Mouse (Mus musculus) embryonic facial prominence, embryonic 11.5 days (tissue): ENCODE results near the gene Gm42906. TPM values are rescaled to one million over a fixed set of nuclear protein-coding genes. Genes with fewer than 3 reads are reported as not detected.

Experiments used
- ATAC-seq: fragments of 200-750 bp; cut with Nextera tagmentation; replicated peaks from 2 replicates; pipeline ENCODE4 v1.8.0; 2017; ENCODE audit warnings: low read depth; ENCODE audit not compliant: insufficient number of reproducible peaks, low FRiP score, low TSS enrichment
- DNase-seq: peaks from one replicate; pipeline ENCODE4 v3.0.0-alpha.2; 2015; ENCODE audit warnings: low spot score
- H3K27ac ChIP-seq: fragments of 300-500 bp; sonication (generic); replicated peaks from 2 replicates; pipeline ENCODE4 v1.5.1; 2014; ENCODE audit warnings: mild to moderate bottlenecking, low read depth, low read length, control low read depth
- H3K27me3 ChIP-seq: fragments of 300-500 bp; sonication (generic); 2 replicates; pipeline ENCODE4 v1.6.1; 2014; ENCODE audit warnings: mild to moderate bottlenecking, low read length, moderate library complexity, mixed read lengths; ENCODE audit not compliant: control insufficient read depth, insufficient read depth
- H3K36me3 ChIP-seq: fragments of 300-500 bp; sonication (generic); replicated peaks from 2 replicates; pipeline ENCODE4 v1.6.1; 2014; ENCODE audit warnings: low read depth, mild to moderate bottlenecking, low read length, moderate library complexity, mixed read lengths; ENCODE audit not compliant: control insufficient read depth, insufficient read depth
- H3K4me1 ChIP-seq: fragments of 300-500 bp; sonication (generic); 2 replicates; pipeline ENCODE4 v1.6.1; 2014; ENCODE audit warnings: low read length, mixed read lengths; ENCODE audit not compliant: control insufficient read depth, insufficient read depth
- H3K4me2 ChIP-seq: fragments of 300-500 bp; sonication (generic); 2 replicates; pipeline ENCODE4 v1.6.1; 2014; ENCODE audit warnings: low read depth, mild to moderate bottlenecking, control low read depth, low read length, moderate library complexity
- H3K4me3 ChIP-seq: fragments of 300-500 bp; sonication (generic); 2 replicates; pipeline ENCODE4 v1.5.1; 2014; ENCODE audit warnings: low read depth, low read length, control low read depth
- H3K9ac ChIP-seq: fragments of 300-500 bp; sonication (generic); replicated peaks from 2 replicates; pipeline ENCODE4 v1.6.1; 2014; ENCODE audit warnings: mild to moderate bottlenecking, control low read depth, low read length
- H3K9me3 ChIP-seq: fragments of 300-500 bp; sonication (generic); replicated peaks from 2 replicates; pipeline ENCODE4 v1.6.1; 2016; ENCODE audit warnings: mild to moderate bottlenecking, low read length, inconsistent platforms, mixed read lengths; ENCODE audit not compliant: control insufficient read depth
- WGBS: fragments of 180-500 bp; shearing (Covaris S2); extraction: QIAGEN DNeasy Blood & Tissue Kit; methylation state at CpG from one replicate; pipeline ENCODE4 v1.1.7; 2014; 5-methylcytosine and 5-hydroxymethylcytosine counted together
- polyA plus RNA-seq: library from polyadenylated mRNA; unstranded; fragments of >200 nt; fragmentation: Nextera tagmentation; extraction: Ambion mirVana; gene quantifications from 2 replicates; pipeline ENCODE4 v1.2.1, GENCODE M21; 2014

The Gm42906 gene
- polyA plus RNA-seq, 1 experiment from 2014 or later = not detected

- 26% methylated on average over 6 of the region's 6 CpGs for WGBS
- Histone ChIP-seq H3K36me3 (no peaks in the 10 kb centered on the region), H3K4me3 (no peak overlapping the region), H3K9me3 (no peaks in the 10 kb centered on the region), H3K4me2 (no peak overlapping the region), H3K4me1 (no peaks in the 10 kb centered on the region), H3K9ac (no peak overlapping the region), H3K27me3 (no peaks in the 10 kb centered on the region), H3K27ac (no peak overlapping the region)
- DNase-seq (peak; percentile 76), ATAC-seq (peak; percentile 75)
These were observed 357.1 kb downstream of the Gm42906 start for GRCm38 (mm10) chr5:151070896-151071295.

- H3K27me3 ChIP-seq = no peaks in the 10 kb centered on the region
- 79% methylated on average over 2 of the region's 2 CpGs for WGBS
- H3K4me1 ChIP-seq = no peaks in the 10 kb centered on the region
- no peak overlapping the region for H3K4me2 ChIP-seq
- H3K9me3 ChIP-seq = no peaks in the 10 kb centered on the region
- H3K36me3 ChIP-seq = no peaks in the 10 kb centered on the region
- ATAC-seq (no peak), DNase-seq (no peak)
- H3K4me3 ChIP-seq = no peak overlapping the region
- no peak overlapping the region for H3K27ac ChIP-seq
- no peak overlapping the region for H3K9ac ChIP-seq
These were observed 358.4 kb downstream of the Gm42906 start for GRCm38 (mm10) chr5:151069569-151069968.

GRCm38 (mm10) chr5:151066016-151066415 lies 361.9 kb downstream of the Gm42906 start:
- Histone ChIP-seq H3K9me3 (no peaks in the 10 kb centered on the region), H3K4me1 (no peaks in the 10 kb centered on the region), H3K9ac (no peak overlapping the region), H3K27me3 (no peaks in the 10 kb centered on the region), H3K4me2 (no peak overlapping the region), H3K36me3 (no peaks in the 10 kb centered on the region), H3K27ac (no peak overlapping the region), H3K4me3 (no peak overlapping the region)
- DNase-seq (no peak), ATAC-seq (no peak)
- WGBS = 88% methylated on average over 5 of the region's 5 CpGs

GRCm38 (mm10) chr5:151065228-151065627 lies 362.7 kb downstream of the Gm42906 start:
- DNase-seq = no peak
- ATAC-seq = no peak
- H3K27me3 ChIP-seq = no peaks in the 10 kb centered on the region
- no peak overlapping the region for H3K4me3 ChIP-seq
- no peaks in the 10 kb centered on the region for H3K9me3 ChIP-seq
- no peak overlapping the region for H3K4me2 ChIP-seq
- WGBS = 89% methylated on average over 1 of the region's 1 CpGs
- no peaks in the 10 kb centered on the region for H3K36me3 ChIP-seq
- H3K27ac ChIP-seq = no peak overlapping the region
- H3K4me1 ChIP-seq = no peaks in the 10 kb centered on the region
- no peak overlapping the region for H3K9ac ChIP-seq

GRCm38 (mm10) chr5:151061942-151062341 lies 366.0 kb downstream of the Gm42906 start:
- Histone ChIP-seq H3K4me1 (no peaks in the 10 kb centered on the region), H3K4me3 (no peak overlapping the region), H3K9ac (no peak overlapping the region), H3K27me3 (no peaks in the 10 kb centered on the region), H3K9me3 (no peaks in the 10 kb centered on the region), H3K4me2 (no peak overlapping the region), H3K36me3 (no peaks in the 10 kb centered on the region), H3K27ac (no peak overlapping the region)
- no peak for DNase-seq
- WGBS = 89% methylated on average over 2 of the region's 2 CpGs
- no peak for ATAC-seq

- 58% methylated on average over 12 of the region's 12 CpGs for WGBS
- no peak for DNase-seq
- ATAC-seq = no peak
These were observed 367.5 kb downstream of the Gm42906 start for GRCm38 (mm10) chr5:151060476-151060875.

GRCm38 (mm10) chr5:151059772-151060171 lies 368.2 kb downstream of the Gm42906 start:
- no peak overlapping the region for H3K4me3 ChIP-seq
- DNase-seq = no peak
- H3K9ac ChIP-seq = no peak overlapping the region
- H3K9me3 ChIP-seq = no peaks in the 10 kb centered on the region
- H3K4me2 ChIP-seq = no peak overlapping the region
- no peaks in the 10 kb centered on the region for H3K36me3 ChIP-seq
- no peaks in the 10 kb centered on the region for H3K27me3 ChIP-seq
- H3K4me1 ChIP-seq = no peaks in the 10 kb centered on the region
- 79% methylated on average over 5 of the region's 5 CpGs for WGBS
- no peak overlapping the region for H3K27ac ChIP-seq
- ATAC-seq = no peak

More at GRCm38 (mm10) chr5:151060476-151060875, 367.5 kb downstream of the Gm42906 start:
- no peak overlapping the region for H3K27ac ChIP-seq
- no peak overlapping the region for H3K9ac ChIP-seq
- H3K36me3 ChIP-seq = no peaks in the 10 kb centered on the region
- no peaks in the 10 kb centered on the region for H3K9me3 ChIP-seq
- H3K27me3 ChIP-seq = no peaks in the 10 kb centered on the region
- H3K4me3 ChIP-seq = no peak overlapping the region
- no peaks in the 10 kb centered on the region for H3K4me1 ChIP-seq
- H3K4me2 ChIP-seq = no peak overlapping the region

GRCm38 (mm10) chr5:151059352-151059751 lies 368.6 kb downstream of the Gm42906 start:
- ATAC-seq (no peak), DNase-seq (no peak)
- no peaks in the 10 kb centered on the region for H3K9me3 ChIP-seq
- H3K4me2 ChIP-seq = no peak overlapping the region
- H3K9ac ChIP-seq = no peak overlapping the region
- WGBS = 90% methylated on average over 10 of the region's 10 CpGs
- H3K27ac ChIP-seq = no peak overlapping the region
- no peaks in the 10 kb centered on the region for H3K36me3 ChIP-seq
- H3K27me3 ChIP-seq = no peaks in the 10 kb centered on the region
- H3K4me1 ChIP-seq = no peaks in the 10 kb centered on the region
- no peak overlapping the region for H3K4me3 ChIP-seq
